Mouse (Mus musculus): ENCODE measurements around the gene Gm28047. TPM values are rescaled to one million over a fixed set of nuclear protein-coding genes. Genes with fewer than 3 reads are reported as not detected.

The Gm28047 gene
- total and polyA plus RNA-seq, 2 experiments, result not detected

- TF ChIP-seq CTCF (IDR thresholded peaks at IDR 0.05; ENCODE audit: low read depth, low read length) (no peak), POLR2A (IDR thresholded peaks at IDR 0.05; ENCODE audit: extremely low read depth, insufficient read depth, low read length) (no peak)
- Histone ChIP-seq H3K4me3 (ENCODE audit: insufficient read depth, low read depth, low read length) (no peak overlapping the region), H3K27ac (replicated peaks; ENCODE audit: insufficient read depth, low read depth, low read length) (no peak overlapping the region), H3K27me3 (ENCODE audit: control insufficient read depth, insufficient read depth, low read length) (no peaks in the 10 kb centered on the region), H3K9ac (ENCODE audit: low read depth, low read length) (no peak overlapping the region), H3K4me1 (ENCODE audit: control insufficient read depth, insufficient read depth, low read length) (peaks cover 2% of the 10 kb centered on the region; the same call in 1 of the 2 replicates), H3K79me2 (ENCODE audit: control insufficient read depth, insufficient read depth, low read length) (peaks cover 14% of the 10 kb centered on the region; the same call in 1 of the 2 replicates), H3K36me3 (ENCODE audit: control insufficient read depth, insufficient read depth, low read length) (peaks cover 3% of the 10 kb centered on the region; the same call in 1 of the 2 replicates)
- DNase-seq (ENCODE audit: extremely low read depth, low read depth, low spot score), result peak; percentile 92
- WGBS, result 61% methylated on average over 2 of the region's 2 CpGs
These were observed 46.5 kb downstream of the Gm28047 start for GRCm38 (mm10) chr15:102578351-102578750.

GRCm38 (mm10) chr15:102576972-102577371 is 47.9 kb downstream of the Gm28047 start:
- WGBS, result 94% methylated on average over 1 of the region's 1 CpGs
- DNase-seq (ENCODE audit: extremely low read depth, low read depth, low spot score), result no peak
- Histone ChIP-seq H3K36me3 (ENCODE audit: control insufficient read depth, insufficient read depth, low read length) (peaks cover 3% of the 10 kb centered on the region; the same call in 1 of the 2 replicates), H3K27ac (replicated peaks; ENCODE audit: insufficient read depth, low read depth, low read length) (no peak overlapping the region), H3K9ac (ENCODE audit: low read depth, low read length) (no peak overlapping the region), H3K79me2 (ENCODE audit: control insufficient read depth, insufficient read depth, low read length) (peaks cover 11% of the 10 kb centered on the region; the same call in 1 of the 2 replicates), H3K4me3 (ENCODE audit: insufficient read depth, low read depth, low read length) (no peak overlapping the region), H3K4me1 (ENCODE audit: control insufficient read depth, insufficient read depth, low read length) (peaks cover 2% of the 10 kb centered on the region; the same call in 1 of the 2 replicates), H3K27me3 (ENCODE audit: control insufficient read depth, insufficient read depth, low read length) (no peaks in the 10 kb centered on the region)
- TF ChIP-seq CTCF (IDR thresholded peaks at IDR 0.05; ENCODE audit: low read depth, low read length) (no peak), POLR2A (IDR thresholded peaks at IDR 0.05; ENCODE audit: extremely low read depth, insufficient read depth, low read length) (no peak)

GRCm38 (mm10) chr15:102572081-102572480 is 52.8 kb downstream of the Gm28047 start:
- no peak for TF ChIP-seq CTCF (IDR thresholded peaks at IDR 0.05; ENCODE audit: low read depth, low read length)
- TF ChIP-seq POLR2A (IDR thresholded peaks at IDR 0.05; ENCODE audit: extremely low read depth, insufficient read depth, low read length), result no peak
- H3K9ac ChIP-seq (ENCODE audit: low read depth, low read length), result no peak overlapping the region
- 83% methylated on average over 3 of the region's 3 CpGs for WGBS
- DNase-seq (ENCODE audit: extremely low read depth, low read depth, low spot score), result no peak
- H3K4me3 ChIP-seq (ENCODE audit: insufficient read depth, low read depth, low read length), result no peak overlapping the region
- no peaks in the 10 kb centered on the region for H3K4me1 ChIP-seq (ENCODE audit: control insufficient read depth, insufficient read depth, low read length)
- H3K27me3 ChIP-seq (ENCODE audit: control insufficient read depth, insufficient read depth, low read length), result no peaks in the 10 kb centered on the region
- peaks cover 11% of the 10 kb centered on the region; the same call in 1 of the 2 replicates for H3K79me2 ChIP-seq (ENCODE audit: control insufficient read depth, insufficient read depth, low read length)
- H3K36me3 ChIP-seq (ENCODE audit: control insufficient read depth, insufficient read depth, low read length), result peaks cover 3% of the 10 kb centered on the region; the same call in 1 of the 2 replicates
- no peak overlapping the region for H3K27ac ChIP-seq (replicated peaks; ENCODE audit: insufficient read depth, low read depth, low read length)

- no peak for DNase-seq (ENCODE audit: extremely low read depth, low read depth, low spot score)
- Histone ChIP-seq H3K27ac (replicated peaks; ENCODE audit: insufficient read depth, low read depth, low read length) (no peak overlapping the region), H3K4me3 (ENCODE audit: insufficient read depth, low read depth, low read length) (no peak overlapping the region), H3K27me3 (ENCODE audit: control insufficient read depth, insufficient read depth, low read length) (no peaks in the 10 kb centered on the region), H3K79me2 (ENCODE audit: control insufficient read depth, insufficient read depth, low read length) (no peaks in the 10 kb centered on the region; the same call in 1 of the 2 replicates), H3K4me1 (ENCODE audit: control insufficient read depth, insufficient read depth, low read length) (peaks cover 18% of the 10 kb centered on the region), H3K9ac (ENCODE audit: low read depth, low read length) (no peak overlapping the region), H3K36me3 (ENCODE audit: control insufficient read depth, insufficient read depth, low read length) (no peaks in the 10 kb centered on the region)
- WGBS, result 89% methylated on average over 2 of the region's 2 CpGs
- TF ChIP-seq POLR2A (IDR thresholded peaks at IDR 0.05; ENCODE audit: extremely low read depth, insufficient read depth, low read length), result no peak
- TF ChIP-seq CTCF (IDR thresholded peaks at IDR 0.05; ENCODE audit: low read depth, low read length), result no peak
These were observed 57.0 kb downstream of the Gm28047 start for GRCm38 (mm10) chr15:102567849-102568248.

GRCm38 (mm10) chr15:102563681-102564080 is 61.2 kb downstream of the Gm28047 start:
- no peaks in the 10 kb centered on the region for H3K36me3 ChIP-seq (ENCODE audit: control insufficient read depth, insufficient read depth, low read length)
- 91% methylated on average over 5 of the region's 5 CpGs for WGBS
- peaks cover 3% of the 10 kb centered on the region; the same call in 1 of the 2 replicates for H3K79me2 ChIP-seq (ENCODE audit: control insufficient read depth, insufficient read depth, low read length)
- H3K4me3 ChIP-seq (ENCODE audit: insufficient read depth, low read depth, low read length), result no peak overlapping the region
- H3K9ac ChIP-seq (ENCODE audit: low read depth, low read length), result no peak overlapping the region
- peaks cover 21% of the 10 kb centered on the region for H3K4me1 ChIP-seq (ENCODE audit: control insufficient read depth, insufficient read depth, low read length)
- H3K27ac ChIP-seq (replicated peaks; ENCODE audit: insufficient read depth, low read depth, low read length), result no peak overlapping the region
- H3K27me3 ChIP-seq (ENCODE audit: control insufficient read depth, insufficient read depth, low read length), result no peaks in the 10 kb centered on the region
- no peak for DNase-seq (ENCODE audit: extremely low read depth, low read depth, low spot score)
- TF ChIP-seq CTCF (IDR thresholded peaks at IDR 0.05; ENCODE audit: low read depth, low read length) (no peak), POLR2A (IDR thresholded peaks at IDR 0.05; ENCODE audit: extremely low read depth, insufficient read depth, low read length) (no peak)

GRCm38 (mm10) chr15:102563061-102563460 is 61.8 kb downstream of the Gm28047 start:
- no peak overlapping the region for H3K9ac ChIP-seq (ENCODE audit: low read depth, low read length)
- DNase-seq (ENCODE audit: extremely low read depth, low read depth, low spot score), result no peak
- H3K79me2 ChIP-seq (ENCODE audit: control insufficient read depth, insufficient read depth, low read length), result peaks cover 3% of the 10 kb centered on the region; the same call in 1 of the 2 replicates
- H3K4me1 ChIP-seq (ENCODE audit: control insufficient read depth, insufficient read depth, low read length), result peaks cover 21% of the 10 kb centered on the region
- TF ChIP-seq CTCF (IDR thresholded peaks at IDR 0.05; ENCODE audit: low read depth, low read length), result no peak
- no peak for TF ChIP-seq POLR2A (IDR thresholded peaks at IDR 0.05; ENCODE audit: extremely low read depth, insufficient read depth, low read length)
- peak overlapping the region; percentile 35; the same call in 1 of the 2 replicates for H3K27ac ChIP-seq (replicated peaks; ENCODE audit: insufficient read depth, low read depth, low read length)
- 0 out of 2 replicates have a peak, but pooled peaks cover 2% of the 10 kb centered on the region for H3K36me3 ChIP-seq (ENCODE audit: control insufficient read depth, insufficient read depth, low read length)
- WGBS, result 84% methylated on average over 3 of the region's 3 CpGs
- no peaks in the 10 kb centered on the region for H3K27me3 ChIP-seq (ENCODE audit: control insufficient read depth, insufficient read depth, low read length)
- H3K4me3 ChIP-seq (ENCODE audit: insufficient read depth, low read depth, low read length), result no peak overlapping the region

Measured in liver, adult 2 months (tissue).